Mouse (Mus musculus): ENCODE data around the gene Ldb3. TPM values are rescaled to one million over a fixed set of nuclear protein-coding genes. Genes with fewer than 3 reads are reported as not detected.
A peak's percentile ranks its signal among the peaks of the same experiment; 100 is the strongest.

The Ldb3 gene
- polyA plus RNA-seq, 1 experiment from 2014 or later: 0.79 TPM

DNA sequence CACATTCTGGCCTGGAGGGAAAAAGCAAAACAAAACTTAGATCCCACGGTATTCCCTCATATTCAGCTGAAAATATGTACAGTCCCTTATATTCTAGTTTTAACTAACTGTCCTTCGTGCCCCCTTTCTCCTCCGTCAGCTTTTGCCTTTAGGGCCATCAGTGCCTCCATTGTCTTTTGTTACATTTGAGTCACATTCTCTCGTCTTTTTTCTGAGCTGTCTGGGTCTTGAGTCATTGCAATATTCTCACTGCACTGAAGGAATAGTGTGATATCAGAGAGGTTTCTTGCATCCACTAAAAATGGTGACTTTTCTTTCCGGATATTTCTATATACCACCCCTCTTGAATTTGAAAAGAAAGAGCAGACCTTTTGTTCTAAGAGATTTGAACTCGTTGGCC, 84.7 kb downstream of the Ldb3 start:
- Histone ChIP-seq H3K27ac (ENCODE audit: low read depth) (peak overlapping the region; percentile 98; the same call in 1 of the 2 replicates), H3K27me3 (ENCODE audit: insufficient read depth, low read length) (no peaks in the 10 kb centered on the region), H3K9ac (peak overlapping the region; percentile 98; the same call in 1 of the 2 replicates), H3K4me3 (ENCODE audit: low read depth, low read length) (peak overlapping the region; percentile 91; the same call in 1 of the 2 replicates), H3K36me3 (ENCODE audit: insufficient read depth) (no peaks in the 10 kb centered on the region), H3K9me3 (ENCODE audit: low read depth, low read length) (no peaks in the 10 kb centered on the region), H3K4me1 (ENCODE audit: insufficient read depth) (peaks cover 14% of the 10 kb centered on the region; the same call in 1 of the 2 replicates), H3K4me2 (peak overlapping the region; percentile 72)
- 55% methylated on average over 6 of the region's 6 CpGs for WGBS
- ATAC-seq (ENCODE audit: insufficient read depth) (no peak), DNase-seq (peak; percentile 33)
- no peak for TF ChIP-seq CTCF (IDR thresholded peaks at IDR 0.05; ENCODE audit: low read depth)

DNA sequence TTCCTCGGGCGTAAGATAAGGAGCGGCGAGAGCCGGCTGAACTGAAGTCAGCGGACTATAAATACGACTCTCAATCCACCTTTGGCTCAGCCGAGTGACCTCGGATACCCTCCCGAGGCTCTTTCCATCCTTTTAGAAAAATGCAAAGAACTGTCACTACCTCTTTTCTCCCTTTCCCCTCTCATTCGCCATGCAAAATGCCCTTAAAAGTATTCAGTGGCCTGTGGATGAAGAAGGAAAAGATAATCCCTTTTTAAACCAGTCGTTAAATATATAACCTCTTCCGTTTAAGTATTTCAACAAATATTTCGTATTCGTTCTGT, 85.2 kb downstream of the Ldb3 start, which contains the start of gene Bmpr1a:
Gene Bmpr1a, minus strand, starts transcription at position 17 of the 323 bp plus-strand sequence.
- Histone ChIP-seq H3K9me3 (ENCODE audit: low read depth, low read length) (no peaks in the 10 kb centered on the region), H3K27me3 (ENCODE audit: insufficient read depth, low read length) (no peaks in the 10 kb centered on the region), H3K4me2 (peak within 1 kb of the TSS; percentile 72), H3K4me1 (ENCODE audit: insufficient read depth) (peaks cover 12% of the 10 kb centered on the region; the same call in 1 of the 2 replicates), H3K27ac (ENCODE audit: low read depth) (peak within 1 kb of the TSS; percentile 98), H3K9ac (peak within 1 kb of the TSS; percentile 98), H3K4me3 (ENCODE audit: low read depth, low read length) (peak within 1 kb of the TSS; percentile 91), H3K36me3 (ENCODE audit: insufficient read depth) (no peaks in the 10 kb centered on the region)
- TF ChIP-seq CTCF (IDR thresholded peaks at IDR 0.05; ENCODE audit: low read depth): no peak
- DNase-seq: no peak
- no peak for ATAC-seq (ENCODE audit: insufficient read depth)
- 6% methylated on average over 15 of the region's 15 CpGs for WGBS

GRCm38 (mm10) chr14:34502475-34503324, 85.8 kb downstream of the Ldb3 start:
- H3K9me3 ChIP-seq (ENCODE audit: low read depth, low read length): no peaks in the 10 kb centered on the region
- H3K4me2 ChIP-seq: peak overlapping the region; percentile 72
- H3K27me3 ChIP-seq (ENCODE audit: insufficient read depth, low read length): no peaks in the 10 kb centered on the region
- no peaks in the 10 kb centered on the region for H3K36me3 ChIP-seq (ENCODE audit: insufficient read depth)
- no peak for TF ChIP-seq CTCF (IDR thresholded peaks at IDR 0.05; ENCODE audit: low read depth)
- ATAC-seq (ENCODE audit: insufficient read depth) (peak; percentile 88), DNase-seq (peak; percentile 95)
- H3K4me1 ChIP-seq (ENCODE audit: insufficient read depth): peaks cover 15% of the 10 kb centered on the region; the same call in 1 of the 2 replicates
- H3K9ac ChIP-seq: peak overlapping the region; percentile 98
- H3K27ac ChIP-seq (ENCODE audit: low read depth): peak overlapping the region; percentile 98
- peak overlapping the region; percentile 91 for H3K4me3 ChIP-seq (ENCODE audit: low read depth, low read length)
- under 1% methylated on average over 71 of the region's 115 CpGs for WGBS

DNA sequence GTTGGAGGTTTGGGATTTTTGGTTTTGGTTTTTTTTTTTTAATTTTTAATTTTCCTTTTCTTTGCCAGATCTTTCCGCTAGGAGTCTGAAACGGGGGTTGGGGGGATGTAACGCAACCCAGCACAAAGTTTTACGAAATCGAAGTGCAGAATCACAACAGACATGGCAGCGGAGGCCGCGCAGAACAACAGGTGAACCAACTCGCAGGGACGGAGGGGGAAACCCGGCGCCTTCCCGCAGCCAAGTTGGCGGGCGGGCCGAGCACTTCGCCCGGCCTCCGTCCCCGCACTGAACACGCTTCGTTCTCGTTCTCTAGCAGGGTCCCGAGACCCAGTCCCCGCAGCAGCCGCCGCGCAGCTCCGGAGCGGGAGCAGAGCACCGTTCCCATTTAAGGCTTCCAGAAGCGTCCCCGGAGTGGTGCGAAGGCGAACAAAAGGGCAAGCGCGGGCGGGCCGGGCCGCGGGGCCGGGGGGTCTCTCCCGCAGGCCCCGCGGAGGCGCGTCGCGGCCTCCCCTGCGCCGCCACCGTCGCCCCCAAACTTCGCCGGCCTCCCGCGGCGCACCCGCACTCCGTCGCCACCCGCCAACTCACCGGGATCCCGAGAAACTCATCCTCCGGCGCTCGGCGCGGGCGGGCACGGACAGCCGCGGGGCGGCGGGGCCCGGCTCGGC, 86.5 kb downstream of the Ldb3 start:
- peak overlapping the region; percentile 98 for H3K9ac ChIP-seq
- peaks cover 19% of the 10 kb centered on the region; the same call in 1 of the 2 replicates for H3K4me1 ChIP-seq (ENCODE audit: insufficient read depth)
- WGBS: under 1% methylated on average over 77 of the region's 77 CpGs
- peak; percentile 60 for DNase-seq
- no peaks in the 10 kb centered on the region for H3K36me3 ChIP-seq (ENCODE audit: insufficient read depth)
- H3K27me3 ChIP-seq (ENCODE audit: insufficient read depth, low read length): no peaks in the 10 kb centered on the region
- peak overlapping the region; percentile 91 for H3K4me3 ChIP-seq (ENCODE audit: low read depth, low read length)
- H3K9me3 ChIP-seq (ENCODE audit: low read depth, low read length): no peaks in the 10 kb centered on the region
- no peak; the same call in 1 of the 2 replicates for ATAC-seq (ENCODE audit: insufficient read depth)
- peak overlapping the region; percentile 98 for H3K27ac ChIP-seq (ENCODE audit: low read depth)
- H3K4me2 ChIP-seq: peak overlapping the region; percentile 72
- no peak for TF ChIP-seq CTCF (IDR thresholded peaks at IDR 0.05; ENCODE audit: low read depth)

DNA sequence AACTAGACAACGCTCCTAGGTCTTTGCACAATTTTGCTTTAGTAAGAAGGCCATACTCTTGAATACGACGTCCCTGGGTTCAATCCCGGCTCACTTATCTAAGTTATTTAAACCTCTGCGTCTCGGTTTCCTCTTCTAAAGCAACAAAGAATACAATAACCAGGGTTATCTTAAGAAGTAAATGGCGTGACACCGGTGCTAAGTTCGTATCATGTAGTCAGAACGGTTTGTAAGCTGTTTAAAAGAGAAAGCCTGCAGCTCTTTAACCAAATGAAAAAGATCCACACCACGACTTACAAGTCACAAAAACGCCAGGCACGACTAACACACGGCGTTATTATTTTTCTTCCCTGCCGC, 87.1 kb downstream of the Ldb3 start:
- H3K4me1 ChIP-seq (ENCODE audit: insufficient read depth): peaks cover 19% of the 10 kb centered on the region; the same call in 1 of the 2 replicates
- no peak for TF ChIP-seq CTCF (IDR thresholded peaks at IDR 0.05; ENCODE audit: low read depth)
- under 1% methylated on average over 16 of the region's 16 CpGs for WGBS
- H3K27me3 ChIP-seq (ENCODE audit: insufficient read depth, low read length): no peaks in the 10 kb centered on the region
- H3K4me3 ChIP-seq (ENCODE audit: low read depth, low read length): peak overlapping the region; percentile 91
- no peaks in the 10 kb centered on the region for H3K9me3 ChIP-seq (ENCODE audit: low read depth, low read length)
- ATAC-seq (ENCODE audit: insufficient read depth) (no peak), DNase-seq (peak; percentile 56)
- H3K4me2 ChIP-seq: peak overlapping the region; percentile 72
- H3K36me3 ChIP-seq (ENCODE audit: insufficient read depth): no peaks in the 10 kb centered on the region
- peak overlapping the region; percentile 98 for H3K9ac ChIP-seq
- H3K27ac ChIP-seq (ENCODE audit: low read depth): peak overlapping the region; percentile 98

- Histone ChIP-seq H3K36me3 (ENCODE audit: insufficient read depth) (no peaks in the 10 kb centered on the region), H3K9me3 (ENCODE audit: low read depth, low read length) (no peaks in the 10 kb centered on the region), H3K4me1 (ENCODE audit: insufficient read depth) (peaks cover 19% of the 10 kb centered on the region; the same call in 1 of the 2 replicates), H3K4me3 (ENCODE audit: low read depth, low read length) (peak overlapping the region; percentile 91; the same call in 1 of the 2 replicates), H3K9ac (0 out of 2 replicates have a peak overlapping the region, but pooled peaks have one; percentile 14), H3K4me2 (peak overlapping the region; percentile 72), H3K27me3 (ENCODE audit: insufficient read depth, low read length) (no peaks in the 10 kb centered on the region), H3K27ac (ENCODE audit: low read depth) (no peak overlapping the region)
- WGBS: 8% methylated on average over 4 of the region's 4 CpGs
- no peak for TF ChIP-seq CTCF (IDR thresholded peaks at IDR 0.05; ENCODE audit: low read depth)
- peak; percentile 34 for DNase-seq
- no peak for ATAC-seq (ENCODE audit: insufficient read depth)
These were observed 88.2 kb downstream of the Ldb3 start for GRCm38 (mm10) chr14:34500309-34500708.

DNA sequence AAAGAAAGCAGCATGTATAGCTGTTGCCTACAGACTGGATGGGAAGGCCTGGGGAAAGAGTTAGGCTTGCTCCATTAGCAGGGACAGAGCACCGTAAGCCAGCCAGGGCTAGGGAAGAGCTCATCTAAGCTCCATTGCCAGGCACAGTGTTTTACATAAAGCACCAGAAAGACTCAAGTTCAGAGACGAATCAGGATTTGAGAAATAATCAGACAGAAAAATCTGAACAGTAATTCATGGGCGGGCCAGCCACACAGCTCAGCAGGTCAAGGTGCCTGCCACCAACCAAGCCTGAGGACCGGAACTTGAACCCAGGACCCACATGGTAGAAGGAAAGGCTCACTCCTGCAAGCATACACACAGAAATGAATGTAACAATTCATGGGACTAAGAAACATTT, 88.8 kb downstream of the Ldb3 start:
- Histone ChIP-seq H3K36me3 (ENCODE audit: insufficient read depth) (no peaks in the 10 kb centered on the region), H3K9me3 (ENCODE audit: low read depth, low read length) (no peaks in the 10 kb centered on the region), H3K27ac (ENCODE audit: low read depth) (no peak overlapping the region), H3K4me1 (ENCODE audit: insufficient read depth) (peaks cover 19% of the 10 kb centered on the region; the same call in 1 of the 2 replicates), H3K4me3 (ENCODE audit: low read depth, low read length) (no peak overlapping the region), H3K27me3 (ENCODE audit: insufficient read depth, low read length) (no peaks in the 10 kb centered on the region), H3K9ac (no peak overlapping the region), H3K4me2 (peak overlapping the region; percentile 30)
- TF ChIP-seq CTCF (IDR thresholded peaks at IDR 0.05; ENCODE audit: low read depth): no peak
- DNase-seq: no peak
- ATAC-seq (ENCODE audit: insufficient read depth): no peak
- 61% methylated on average over 4 of the region's 4 CpGs for WGBS
